Mouse (Mus musculus) heart, embryonic 11.5 days (tissue): ENCODE measurements around the gene Clec4n. TPM values are rescaled to one million over a fixed set of nuclear protein-coding genes. Genes with fewer than 3 reads are reported as not detected.
"Not testable (repeated sequence)": the region's sequence is repeated elsewhere in the genome, so short reads cannot be mapped to it uniquely, and the experiment has no call there.

Experiments
- ATAC-seq: fragments of 200-750 bp; cut with Nextera tagmentation; replicated peaks from 2 replicates; pipeline ENCODE4 v1.8.0; 2017; ENCODE audit warnings: moderate library complexity; ENCODE audit not compliant: insufficient number of reproducible peaks, low FRiP score, low TSS enrichment
- H3K27ac ChIP-seq: fragments of 300-500 bp; sonication (generic); 2 replicates; pipeline ENCODE4 v1.5.1; 2014; ENCODE audit warnings: mild to moderate bottlenecking, low read depth, low read length
- H3K27me3 ChIP-seq: fragments of 300-500 bp; sonication (generic); 2 replicates; pipeline ENCODE4 v1.6.1; 2014; ENCODE audit warnings: mild to moderate bottlenecking, low read length, mixed read lengths; ENCODE audit not compliant: control insufficient read depth, insufficient read depth
- H3K36me3 ChIP-seq: fragments of 300-500 bp; sonication (generic); 2 replicates; pipeline ENCODE4 v1.6.1; 2014; ENCODE audit warnings: mild to moderate bottlenecking, low read length, moderate library complexity, mixed read lengths; ENCODE audit not compliant: control insufficient read depth, insufficient read depth
- H3K4me1 ChIP-seq: fragments of 300-500 bp; sonication (generic); 2 replicates; pipeline ENCODE4 v1.6.1; 2014; ENCODE audit warnings: low read length; ENCODE audit not compliant: control insufficient read depth, insufficient read depth
- H3K4me2 ChIP-seq: fragments of 300-500 bp; sonication (generic); 2 replicates; pipeline ENCODE4 v1.6.1; 2014; ENCODE audit warnings: mild to moderate bottlenecking, moderate library complexity
- H3K4me3 ChIP-seq: fragments of 300-500 bp; sonication (generic); 2 replicates; pipeline ENCODE4 v1.5.1; 2014; ENCODE audit warnings: low read depth, low read length
- H3K9ac ChIP-seq: fragments of 300-500 bp; sonication (generic); 2 replicates; pipeline ENCODE4 v1.6.1; 2014; ENCODE audit warnings: mild to moderate bottlenecking, low read depth, low read length, moderate library complexity
- H3K9me3 ChIP-seq: fragments of 300-500 bp; sonication (generic); replicated peaks from 2 replicates; pipeline ENCODE4 v1.6.1; 2016; ENCODE audit warnings: low read length; ENCODE audit not compliant: control insufficient read depth
- WGBS: fragments of 180-500 bp; shearing (Covaris S2); extraction: QIAGEN DNeasy Blood & Tissue Kit; methylation state at CpG from one replicate; pipeline ENCODE4 v1.1.7; 2014; ENCODE audit not compliant: insufficient replicate concordance; 5-methylcytosine and 5-hydroxymethylcytosine counted together
- polyA plus RNA-seq: library from polyadenylated mRNA; unstranded; fragments of >200 nt; fragmentation: Nextera tagmentation; extraction: Ambion mirVana; gene quantifications from 2 replicates; pipeline ENCODE4 v1.2.1, GENCODE M21; 2014

The Clec4n gene
- 0.34 TPM in 1 of 2 replicates, not detected in the other for polyA plus RNA-seq

GRCm38 (mm10) chr6:123229644-123230043 lies at the start of gene Clec4n:
Gene Clec4n (plus strand): TSS chr6:123229843.
- no peak for ATAC-seq
- H3K4me1 ChIP-seq: no peaks in the 10 kb centered on the region

GRCm38 (mm10) chr6:123184862-123185261 lies 44.8 kb upstream of the Clec4n start:
- 64% methylated on average over 2 of the region's 2 CpGs for WGBS
- not testable (repeated sequence) for H3K4me1 ChIP-seq, H3K27me3 ChIP-seq, H3K9ac ChIP-seq, H3K9me3 ChIP-seq, ATAC-seq, H3K4me3 ChIP-seq, H3K4me2 ChIP-seq, H3K36me3 ChIP-seq, H3K27ac ChIP-seq

More at GRCm38 (mm10) chr6:123229644-123230043, at the start of gene Clec4n:
- no peak within 1 kb of the TSS for H3K4me2 ChIP-seq
- WGBS: 65% methylated on average over 3 of the region's 3 CpGs
- no peaks in the 10 kb centered on the region for H3K36me3 ChIP-seq
- H3K27me3 ChIP-seq: no peaks in the 10 kb centered on the region
- H3K4me3 ChIP-seq: no peak within 1 kb of the TSS
- no peak within 1 kb of the TSS for H3K27ac ChIP-seq
- H3K9me3 ChIP-seq: no peaks in the 10 kb centered on the region
- no peak within 1 kb of the TSS for H3K9ac ChIP-seq

GRCm38 (mm10) chr6:123207187-123208076 lies 22.2 kb upstream of the Clec4n start:
- Histone ChIP-seq H3K36me3 (no peaks in the 10 kb centered on the region), H3K4me2 (no peak overlapping the region), H3K4me3 (no peak overlapping the region), H3K9me3 (no peaks in the 10 kb centered on the region), H3K27me3 (no peaks in the 10 kb centered on the region), H3K27ac (no peak overlapping the region), H3K9ac (no peak overlapping the region), H3K4me1 (no peaks in the 10 kb centered on the region)
- WGBS: 71% methylated on average over 1 of the region's 1 CpGs
- no peak for ATAC-seq

- H3K9me3 ChIP-seq: not testable (repeated sequence)
Observed at GRCm38 (mm10) chr6:123208077-123208439, 21.6 kb upstream of the Clec4n start.

GRCm38 (mm10) chr6:123211726-123212125 lies 17.9 kb upstream of the Clec4n start:
- no peak overlapping the region for H3K9ac ChIP-seq
- H3K9me3 ChIP-seq: no peaks in the 10 kb centered on the region
- H3K4me1 ChIP-seq: no peaks in the 10 kb centered on the region
- H3K36me3 ChIP-seq: no peaks in the 10 kb centered on the region
- ATAC-seq: no peak
- no peak overlapping the region for H3K4me3 ChIP-seq
- H3K27me3 ChIP-seq: no peaks in the 10 kb centered on the region
- H3K4me2 ChIP-seq: no peak overlapping the region
- 80% methylated on average over 1 of the region's 1 CpGs for WGBS
- no peak overlapping the region for H3K27ac ChIP-seq

More at GRCm38 (mm10) chr6:123208077-123208439, 21.6 kb upstream of the Clec4n start:
- not testable (repeated sequence) for H3K4me2 ChIP-seq, H3K4me3 ChIP-seq, H3K9ac ChIP-seq, H3K27ac ChIP-seq, ATAC-seq, H3K27me3 ChIP-seq, H3K4me1 ChIP-seq, H3K36me3 ChIP-seq

GRCm38 (mm10) chr6:123227519-123228166 lies 2.0 kb upstream of the Clec4n start:
- H3K9ac ChIP-seq: no peak overlapping the region
- WGBS: 61% methylated on average over 2 of the region's 2 CpGs

GRCm38 (mm10) chr6:123231149-123231548 lies 1.5 kb downstream of the Clec4n start:
- 63% methylated on average over 2 of the region's 2 CpGs for WGBS

More at GRCm38 (mm10) chr6:123227519-123228166, 2.0 kb upstream of the Clec4n start:
- no peaks in the 10 kb centered on the region for H3K9me3 ChIP-seq
- no peaks in the 10 kb centered on the region for H3K4me1 ChIP-seq
- ATAC-seq: no peak
- no peak overlapping the region for H3K4me2 ChIP-seq
- H3K4me3 ChIP-seq: no peak overlapping the region
- no peaks in the 10 kb centered on the region for H3K27me3 ChIP-seq
- no peak overlapping the region for H3K27ac ChIP-seq
- H3K36me3 ChIP-seq: no peaks in the 10 kb centered on the region

GRCm38 (mm10) chr6:123237582-123237981 lies 7.9 kb downstream of the Clec4n start:
- no peak overlapping the region for H3K4me2 ChIP-seq
- H3K9ac ChIP-seq: no peak overlapping the region
- no peaks in the 10 kb centered on the region for H3K4me1 ChIP-seq
- no peak for ATAC-seq
- H3K9me3 ChIP-seq: no peaks in the 10 kb centered on the region
- no peak overlapping the region for H3K27ac ChIP-seq
- no peak overlapping the region for H3K4me3 ChIP-seq
- no peaks in the 10 kb centered on the region for H3K27me3 ChIP-seq
- no peaks in the 10 kb centered on the region for H3K36me3 ChIP-seq

More at GRCm38 (mm10) chr6:123231149-123231548, 1.5 kb downstream of the Clec4n start:
- H3K27ac ChIP-seq: no peak overlapping the region
- no peak overlapping the region for H3K4me3 ChIP-seq
- no peaks in the 10 kb centered on the region for H3K27me3 ChIP-seq
- no peak overlapping the region for H3K4me2 ChIP-seq
- H3K9ac ChIP-seq: no peak overlapping the region
- H3K36me3 ChIP-seq: no peaks in the 10 kb centered on the region
- H3K4me1 ChIP-seq: no peaks in the 10 kb centered on the region
- H3K9me3 ChIP-seq: no peaks in the 10 kb centered on the region
- no peak for ATAC-seq
